Mouse (Mus musculus) liver, postnatal 0 days (tissue): ENCODE results near the gene Cd164l2. TPM values are rescaled to one million over a fixed set of nuclear protein-coding genes. Genes with fewer than 3 reads are reported as not detected.

Experiments
- ATAC-seq: fragments of 200-750 bp; cut with Nextera tagmentation; 2 replicates; pipeline ENCODE4 v1.8.0; 2017; ENCODE audit warnings: mild to moderate bottlenecking, moderate library complexity
- DNase-seq: peaks from one replicate; pipeline ENCODE4 v3.0.0-alpha.2; 2016
- H3K27ac ChIP-seq: fragments of 300-500 bp; sonication (generic); 2 replicates; pipeline ENCODE4 v1.5.1; 2014; ENCODE audit warnings: antibody characterized with exemption, moderate library complexity, mild to moderate bottlenecking, low read depth
- H3K27me3 ChIP-seq: fragments of 300-500 bp; sonication (generic); 2 replicates; pipeline ENCODE4 v1.6.1; 2014; ENCODE audit warnings: low read length, control low read depth, mixed read lengths; ENCODE audit not compliant: insufficient read depth
- H3K36me3 ChIP-seq: fragments of 300-500 bp; sonication (generic); replicated peaks from 2 replicates; pipeline ENCODE4 v1.6.1; 2014; ENCODE audit warnings: mild to moderate bottlenecking, control low read depth, low read length, moderate library complexity, mixed read lengths; ENCODE audit not compliant: insufficient read depth
- H3K4me1 ChIP-seq: fragments of 300-500 bp; sonication (generic); 2 replicates; pipeline ENCODE4 v1.6.1; 2014; ENCODE audit warnings: antibody characterized with exemption, mild to moderate bottlenecking, control low read depth; ENCODE audit not compliant: insufficient read depth
- H3K4me2 ChIP-seq: fragments of 300-500 bp; sonication (generic); 2 replicates; pipeline ENCODE4 v1.6.1; 2014; ENCODE audit warnings: low read depth, mild to moderate bottlenecking, low read length, moderate library complexity, mixed read lengths
- H3K4me3 ChIP-seq: fragments of 300-500 bp; sonication (generic); 2 replicates; pipeline ENCODE4 v1.5.1; 2014; ENCODE audit warnings: low read depth, low read length
- H3K9ac ChIP-seq: fragments of 300-500 bp; sonication (generic); replicated peaks from 2 replicates; pipeline ENCODE4 v1.6.1; 2014; ENCODE audit warnings: mild to moderate bottlenecking, moderate library complexity
- H3K9me3 ChIP-seq: fragments of 300-500 bp; sonication (generic); 2 replicates; pipeline ENCODE4 v1.6.1; 2016; ENCODE audit warnings: mild to moderate bottlenecking, control low read depth, low read length, mixed read lengths
- CTCF ChIP-seq: sonication (generic); IDR thresholded peaks from 2 replicates; pipeline ENCODE4 v1.5.1; 2016; ENCODE audit warnings: antibody characterized with exemption, low read depth
- EP300 ChIP-seq: IDR thresholded peaks from 2 replicates; pipeline ENCODE4 v1.6.1; 2016; ENCODE audit warnings: antibody characterized with exemption, low read depth, mild to moderate bottlenecking
- WGBS: fragments of 180-500 bp; shearing (Covaris S2); extraction: QIAGEN DNeasy Blood & Tissue Kit; methylation state at CpG from one replicate; pipeline ENCODE4 v1.1.7; 2014; ENCODE audit not compliant: insufficient replicate concordance; 5-methylcytosine and 5-hydroxymethylcytosine counted together
- microRNA-seq: library from miRNA; unstranded; fragments of <30 nt; microRNA quantifications from one replicate; pipeline ENCODE4, GENCODE M21; 2016
- polyA plus RNA-seq: library from polyadenylated mRNA; unstranded; fragments of >200 nt; fragmentation: Nextera tagmentation; extraction: Ambion mirVana; gene quantifications from 2 replicates; pipeline ENCODE4 v1.2.1, GENCODE M21; 2015

The Cd164l2 gene
- polyA plus RNA-seq, 1 experiment from 2014 or later: 0.39 TPM

GRCm38 (mm10) chr4:133265759-133266158 is 53.8 kb downstream of the Cd164l2 start:
- WGBS: 92% methylated on average over 4 of the region's 4 CpGs
- TF ChIP-seq EP300: no peak
- TF ChIP-seq CTCF: no peak
- no peak for DNase-seq
- Histone ChIP-seq H3K27ac (no peak overlapping the region), H3K4me2 (no peak overlapping the region), H3K36me3 (peaks cover 62% of the 10 kb centered on the region), H3K9ac (no peak overlapping the region), H3K27me3 (no peaks in the 10 kb centered on the region), H3K4me3 (no peak overlapping the region), H3K4me1 (0 out of 2 replicates have a peak, but pooled peaks cover 3% of the 10 kb centered on the region), H3K9me3 (no peaks in the 10 kb centered on the region)
- no peak for ATAC-seq

- WGBS: 91% methylated on average over 12 of the region's 12 CpGs
- Histone ChIP-seq H3K4me2 (no peak overlapping the region), H3K27ac (no peak overlapping the region), H3K27me3 (no peaks in the 10 kb centered on the region), H3K9me3 (no peaks in the 10 kb centered on the region), H3K4me3 (no peak overlapping the region), H3K36me3 (peaks cover 62% of the 10 kb centered on the region), H3K9ac (no peak overlapping the region), H3K4me1 (0 out of 2 replicates have a peak, but pooled peaks cover 3% of the 10 kb centered on the region)
- DNase-seq (no peak), ATAC-seq (no peak)
- TF ChIP-seq CTCF (no peak), EP300 (no peak)
Measured at GRCm38 (mm10) chr4:133266248-133266880, 54.4 kb downstream of the Cd164l2 start.

GRCm38 (mm10) chr4:133268931-133269330 is 57.0 kb downstream of the Cd164l2 start:
- TF ChIP-seq EP300 (no peak), CTCF (no peak)
- ATAC-seq (no peak), DNase-seq (no peak)
- H3K27ac ChIP-seq: no peak overlapping the region
- H3K4me1 ChIP-seq: no peaks in the 10 kb centered on the region
- no peak overlapping the region for H3K4me2 ChIP-seq
- no peaks in the 10 kb centered on the region for H3K27me3 ChIP-seq
- H3K9me3 ChIP-seq: no peaks in the 10 kb centered on the region
- WGBS: 86% methylated on average over 3 of the region's 3 CpGs
- no peak overlapping the region for H3K4me3 ChIP-seq
- H3K36me3 ChIP-seq: peaks cover 66% of the 10 kb centered on the region
- no peak overlapping the region for H3K9ac ChIP-seq

- peaks cover 63% of the 10 kb centered on the region for H3K36me3 ChIP-seq
- no peaks in the 10 kb centered on the region for H3K27me3 ChIP-seq
- ATAC-seq (no peak), DNase-seq (no peak)
- no peaks in the 10 kb centered on the region for H3K4me1 ChIP-seq
- H3K4me2 ChIP-seq: no peak overlapping the region
- WGBS: 86% methylated on average over 3 of the region's 3 CpGs
- TF ChIP-seq CTCF: no peak
- TF ChIP-seq EP300: no peak
- no peak overlapping the region for H3K4me3 ChIP-seq
- no peak overlapping the region for H3K9ac ChIP-seq
- no peaks in the 10 kb centered on the region for H3K9me3 ChIP-seq
- H3K27ac ChIP-seq: no peak overlapping the region
Measured at GRCm38 (mm10) chr4:133269596-133269995, 57.7 kb downstream of the Cd164l2 start.

- DNase-seq: no peak
- WGBS: 92% methylated on average over 9 of the region's 9 CpGs
Measured at GRCm38 (mm10) chr4:133270929-133271328, 59.0 kb downstream of the Cd164l2 start.

More at GRCm38 (mm10) chr4:133270929-133271328, 59.0 kb downstream of the Cd164l2 start:
- peaks cover 4% of the 10 kb centered on the region for H3K4me1 ChIP-seq
- H3K27me3 ChIP-seq: no peaks in the 10 kb centered on the region
- H3K9me3 ChIP-seq: no peaks in the 10 kb centered on the region
- no peak overlapping the region for H3K27ac ChIP-seq
- H3K36me3 ChIP-seq: peaks cover 61% of the 10 kb centered on the region
- no peak overlapping the region for H3K4me3 ChIP-seq
- TF ChIP-seq CTCF: no peak
- TF ChIP-seq EP300: no peak
- no peak overlapping the region for H3K4me2 ChIP-seq
- ATAC-seq: no peak
- H3K9ac ChIP-seq: no peak overlapping the region

Small RNA genes within 50 kb of the gene (microRNA-seq; reads per million reads assigned to microRNA genes)
- gene Mir7017: not detected

Other genes starting within 250 kb of the Cd164l2 start
- gene Fgr, start 238.0 kb upstream of the Cd164l2 start, polyA plus RNA-seq: 3.8 and 4.0 TPM in 2 replicates
- 0.76 and 0.87 TPM in 2 replicates for gene Ahdc1, start 200.9 kb upstream of the Cd164l2 start, polyA plus RNA-seq
- gene Wasf2, start 81.6 kb upstream of the Cd164l2 start, polyA plus RNA-seq: 35.8 and 43.1 TPM in 2 replicates
- not detected in 2 replicates for gene Gpr3, start 405 bp downstream of the Cd164l2 start, polyA plus RNA-seq
- 1.2 and 1.3 TPM in 2 replicates for gene Map3k6, start 28.7 kb downstream of the Cd164l2 start, polyA plus RNA-seq
- 1.0 and 1.3 TPM in 2 replicates for gene Sytl1, start 51.0 kb downstream of the Cd164l2 start, polyA plus RNA-seq
- gene Tmem222, start 65.7 kb downstream of the Cd164l2 start, polyA plus RNA-seq: 29.6 and 30.8 TPM in 2 replicates
- gene Wdtc1, start 141.3 kb downstream of the Cd164l2 start, polyA plus RNA-seq: 5.3 and 5.5 TPM in 2 replicates
- gene Slc9a1, start 157.6 kb downstream of the Cd164l2 start, polyA plus RNA-seq: 1.8 TPM in 2 replicates